Mouse (Mus musculus): Measurements from ENCODE around the gene Wwc2. TPM values are rescaled to one million over a fixed set of nuclear protein-coding genes. Genes with fewer than 3 reads are reported as not detected.

Gene Wwc2
- polyA plus RNA-seq, 1 experiment = 41.4 TPM

- TF ChIP-seq POLR2A (IDR thresholded peaks at IDR 0.05; ENCODE audit: low read depth, low read length) = no peak
- Histone ChIP-seq H3K27ac (ENCODE audit: insufficient read depth, low read length) (no peak overlapping the region), H3K4me3 (ENCODE audit: insufficient read depth, low read length) (no peak overlapping the region), H3K4me1 (ENCODE audit: control insufficient read depth, insufficient read depth, low read length) (peaks cover 14% of the 10 kb centered on the region)
Observed at GRCm38 (mm10) chr8:47915521-47915920, 75.2 kb downstream of the Wwc2 start.

- Histone ChIP-seq H3K4me1 (ENCODE audit: control insufficient read depth, insufficient read depth, low read length) (peaks cover 14% of the 10 kb centered on the region), H3K27ac (ENCODE audit: insufficient read depth, low read length) (no peak overlapping the region), H3K4me3 (ENCODE audit: insufficient read depth, low read length) (no peak overlapping the region)
- no peak for TF ChIP-seq POLR2A (IDR thresholded peaks at IDR 0.05; ENCODE audit: low read depth, low read length)
- no peak for TF ChIP-seq CTCF (IDR thresholded peaks at IDR 0.05; ENCODE audit: borderline replicate concordance, insufficient read depth, low read length)
Observed at GRCm38 (mm10) chr8:47914946-47915345, 75.8 kb downstream of the Wwc2 start.

GRCm38 (mm10) chr8:47914161-47914560 is 76.6 kb downstream of the Wwc2 start:
- Histone ChIP-seq H3K27ac (ENCODE audit: insufficient read depth, low read length) (no peak overlapping the region), H3K4me1 (ENCODE audit: control insufficient read depth, insufficient read depth, low read length) (peaks cover 14% of the 10 kb centered on the region), H3K4me3 (ENCODE audit: insufficient read depth, low read length) (no peak overlapping the region)
- TF ChIP-seq CTCF (IDR thresholded peaks at IDR 0.05; ENCODE audit: borderline replicate concordance, insufficient read depth, low read length) (no peak), POLR2A (IDR thresholded peaks at IDR 0.05; ENCODE audit: low read depth, low read length) (no peak)

DNA sequence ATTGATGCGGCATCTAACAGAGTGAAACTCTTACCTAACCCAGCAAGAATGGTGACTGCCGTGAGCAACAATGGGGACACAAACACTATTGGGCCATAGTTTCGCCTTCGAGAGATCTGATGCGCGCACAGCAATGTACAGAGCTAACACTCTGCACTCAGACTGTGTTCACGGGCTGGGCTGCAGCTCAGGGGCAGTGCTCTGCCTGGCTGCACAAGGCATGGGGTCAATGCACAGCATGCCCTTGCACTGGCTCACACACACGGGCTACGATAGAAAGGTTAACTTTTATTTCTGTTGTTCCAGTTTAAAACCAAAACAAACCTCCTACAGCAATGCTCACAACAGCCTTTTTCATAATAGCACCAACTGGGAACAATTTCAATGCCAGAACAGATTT is 77.1 kb downstream of the Wwc2 start:
- TF ChIP-seq POLR2A (IDR thresholded peaks at IDR 0.05; ENCODE audit: low read depth, low read length) = no peak
- no peak for TF ChIP-seq CTCF (IDR thresholded peaks at IDR 0.05; ENCODE audit: borderline replicate concordance, insufficient read depth, low read length)
- H3K27ac ChIP-seq (ENCODE audit: insufficient read depth, low read length) = no peak overlapping the region

GRCm38 (mm10) chr8:47909681-47910080 is 81.0 kb downstream of the Wwc2 start:
- TF ChIP-seq POLR2A (IDR thresholded peaks at IDR 0.05; ENCODE audit: low read depth, low read length) = no peak
- no peak for TF ChIP-seq CTCF (IDR thresholded peaks at IDR 0.05; ENCODE audit: borderline replicate concordance, insufficient read depth, low read length)
- no peak overlapping the region for H3K27ac ChIP-seq (ENCODE audit: insufficient read depth, low read length)
- H3K4me1 ChIP-seq (ENCODE audit: control insufficient read depth, insufficient read depth, low read length) = no peaks in the 10 kb centered on the region
- H3K4me3 ChIP-seq (ENCODE audit: insufficient read depth, low read length) = no peak overlapping the region

More for the DNA sequence above, 77.1 kb downstream of the Wwc2 start:
- Histone ChIP-seq H3K4me3 (ENCODE audit: insufficient read depth, low read length) (no peak overlapping the region), H3K4me1 (ENCODE audit: control insufficient read depth, insufficient read depth, low read length) (peaks cover 14% of the 10 kb centered on the region)

GRCm38 (mm10) chr8:47907056-47907455 is 83.7 kb downstream of the Wwc2 start:
- Histone ChIP-seq H3K4me1 (ENCODE audit: control insufficient read depth, insufficient read depth, low read length) (no peaks in the 10 kb centered on the region), H3K4me3 (ENCODE audit: insufficient read depth, low read length) (no peak overlapping the region), H3K27ac (ENCODE audit: insufficient read depth, low read length) (no peak overlapping the region)
- TF ChIP-seq CTCF (IDR thresholded peaks at IDR 0.05; ENCODE audit: borderline replicate concordance, insufficient read depth, low read length) = no peak
- no peak for TF ChIP-seq POLR2A (IDR thresholded peaks at IDR 0.05; ENCODE audit: low read depth, low read length)

GRCm38 (mm10) chr8:47906142-47906541 is 84.6 kb downstream of the Wwc2 start:
- TF ChIP-seq POLR2A (IDR thresholded peaks at IDR 0.05; ENCODE audit: low read depth, low read length) = no peak
- no peak for TF ChIP-seq CTCF (IDR thresholded peaks at IDR 0.05; ENCODE audit: borderline replicate concordance, insufficient read depth, low read length)
- no peaks in the 10 kb centered on the region for H3K4me1 ChIP-seq (ENCODE audit: control insufficient read depth, insufficient read depth, low read length)
- no peak overlapping the region for H3K27ac ChIP-seq (ENCODE audit: insufficient read depth, low read length)
- no peak overlapping the region for H3K4me3 ChIP-seq (ENCODE audit: insufficient read depth, low read length)

DNA sequence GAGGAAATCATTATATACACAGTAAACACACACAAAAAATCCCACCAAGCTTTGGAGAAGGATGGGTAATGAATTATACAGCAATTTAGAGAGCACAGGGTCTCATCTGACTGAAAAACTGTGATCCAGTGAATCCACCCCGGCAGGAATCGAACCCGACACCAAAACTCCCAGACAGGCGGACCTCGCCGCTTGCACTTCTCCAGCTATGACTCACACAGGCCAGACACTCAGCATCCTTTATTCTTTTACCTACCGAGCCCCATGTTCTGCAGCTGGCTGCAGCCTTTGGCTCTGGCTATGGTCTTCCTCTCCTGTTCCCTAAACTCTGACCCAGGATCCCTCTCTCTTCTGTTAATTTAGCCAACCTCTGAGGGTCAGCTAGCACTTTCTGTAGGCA is 85.5 kb downstream of the Wwc2 start:
- no peak for TF ChIP-seq POLR2A (IDR thresholded peaks at IDR 0.05; ENCODE audit: low read depth, low read length)
- TF ChIP-seq CTCF (IDR thresholded peaks at IDR 0.05; ENCODE audit: borderline replicate concordance, insufficient read depth, low read length) = no peak
- Histone ChIP-seq H3K27ac (ENCODE audit: insufficient read depth, low read length) (no peak overlapping the region), H3K4me1 (ENCODE audit: control insufficient read depth, insufficient read depth, low read length) (no peaks in the 10 kb centered on the region), H3K4me3 (ENCODE audit: insufficient read depth, low read length) (no peak overlapping the region)

DNA sequence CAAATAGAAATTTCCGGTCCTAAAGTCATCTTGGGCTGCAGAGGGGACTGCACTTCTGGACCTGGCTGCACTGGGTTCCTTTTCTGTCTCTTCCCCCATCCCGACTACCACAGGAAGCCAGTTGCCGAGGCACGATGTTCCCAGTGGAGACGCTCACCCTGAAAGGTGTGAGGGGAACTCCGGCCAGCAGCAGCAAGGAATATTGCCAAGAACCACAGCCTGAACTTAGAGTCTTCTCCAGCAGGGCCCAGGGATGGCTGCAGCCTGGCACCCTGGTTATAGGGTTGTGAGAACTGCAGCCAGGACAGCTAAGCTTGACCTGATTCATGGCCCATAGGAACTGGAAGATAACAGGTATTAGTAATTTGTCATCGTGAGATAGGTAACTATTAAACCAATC is 86.7 kb downstream of the Wwc2 start:
- TF ChIP-seq CTCF (IDR thresholded peaks at IDR 0.05; ENCODE audit: borderline replicate concordance, insufficient read depth, low read length) (no peak), POLR2A (IDR thresholded peaks at IDR 0.05; ENCODE audit: low read depth, low read length) (no peak)
- no peak overlapping the region for H3K4me3 ChIP-seq (ENCODE audit: insufficient read depth, low read length)
- H3K4me1 ChIP-seq (ENCODE audit: control insufficient read depth, insufficient read depth, low read length) = no peaks in the 10 kb centered on the region
- no peak overlapping the region for H3K27ac ChIP-seq (ENCODE audit: insufficient read depth, low read length)

DNA sequence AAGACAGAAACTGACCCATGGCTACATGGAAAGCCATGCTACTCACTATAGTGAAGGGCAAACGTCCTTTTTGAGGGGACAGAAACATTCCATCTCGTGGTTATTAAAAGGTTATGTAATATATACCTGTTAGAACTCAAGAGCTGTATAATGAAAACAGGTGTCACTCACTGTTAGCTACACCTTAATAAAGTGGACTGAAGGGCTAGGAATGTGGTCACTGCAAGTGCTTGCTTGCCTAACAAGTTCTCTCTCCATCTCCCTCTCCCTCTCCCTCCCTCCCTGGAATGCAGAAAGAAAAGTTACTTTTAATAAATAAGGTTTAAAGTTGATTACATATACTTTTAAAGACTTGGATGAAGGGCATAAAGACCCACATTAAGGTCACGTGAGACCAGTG is 88.0 kb downstream of the Wwc2 start:
- H3K4me1 ChIP-seq (ENCODE audit: control insufficient read depth, insufficient read depth, low read length) = no peaks in the 10 kb centered on the region
- no peak overlapping the region for H3K27ac ChIP-seq (ENCODE audit: insufficient read depth, low read length)
- TF ChIP-seq POLR2A (IDR thresholded peaks at IDR 0.05; ENCODE audit: low read depth, low read length) = no peak
- no peak for TF ChIP-seq CTCF (IDR thresholded peaks at IDR 0.05; ENCODE audit: borderline replicate concordance, insufficient read depth, low read length)
- no peak overlapping the region for H3K4me3 ChIP-seq (ENCODE audit: insufficient read depth, low read length)

DNA sequence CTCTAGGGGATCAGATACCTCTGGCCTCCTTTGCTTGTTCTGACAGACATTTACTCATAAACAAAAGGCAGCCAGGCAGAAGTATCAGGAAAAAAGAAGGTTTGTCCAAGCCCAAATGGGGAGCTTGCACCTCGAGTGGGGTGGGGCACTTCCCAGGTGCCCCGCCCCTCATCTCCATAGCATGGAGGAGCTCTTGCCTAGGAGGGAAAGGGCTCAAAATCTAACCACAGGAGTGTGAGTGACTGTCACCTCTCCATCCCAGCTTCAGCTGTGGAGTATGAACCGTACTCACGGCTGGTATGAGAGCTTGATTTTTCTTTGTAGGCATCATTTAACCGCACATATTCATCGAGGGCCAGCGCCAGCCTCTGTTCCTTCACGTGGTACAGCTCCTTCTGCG is 90.4 kb downstream of the Wwc2 start:
- no peak overlapping the region for H3K4me3 ChIP-seq (ENCODE audit: insufficient read depth, low read length)
- H3K27ac ChIP-seq (ENCODE audit: insufficient read depth, low read length) = no peak overlapping the region
- no peaks in the 10 kb centered on the region for H3K4me1 ChIP-seq (ENCODE audit: control insufficient read depth, insufficient read depth, low read length)
- TF ChIP-seq CTCF (IDR thresholded peaks at IDR 0.05; ENCODE audit: borderline replicate concordance, insufficient read depth, low read length) (no peak), POLR2A (IDR thresholded peaks at IDR 0.05; ENCODE audit: low read depth, low read length) (no peak)
